Mouse (Mus musculus) A20 (cell line): Measurements from ENCODE around the gene Eps8.

ENCODE experiments used
- DNase-seq: peaks from one replicate; pipeline ENCODE4 v3.0.0-alpha.2; 2011; ENCODE audit warnings: low read depth, low spot score

Gene Eps8

GRCm38 (mm10) chr6:137569071-137569470 is 85.6 kb downstream of the Eps8 start:
- no peak for DNase-seq

GRCm38 (mm10) chr6:137565890-137566289 is 88.8 kb downstream of the Eps8 start:
- DNase-seq: no peak

- DNase-seq: no peak
Observed at GRCm38 (mm10) chr6:137565454-137565853, 89.2 kb downstream of the Eps8 start.

GRCm38 (mm10) chr6:137560358-137560859 is 94.3 kb downstream of the Eps8 start:
- DNase-seq: no peak

GRCm38 (mm10) chr6:137558840-137559239 is 95.8 kb downstream of the Eps8 start:
- DNase-seq: no peak

GRCm38 (mm10) chr6:137557671-137558070 is 97.0 kb downstream of the Eps8 start:
- no peak for DNase-seq

GRCm38 (mm10) chr6:137557159-137557558 is 97.5 kb downstream of the Eps8 start:
- DNase-seq: no peak

- no peak for DNase-seq
Observed at GRCm38 (mm10) chr6:137556636-137557035, 98.0 kb downstream of the Eps8 start.

- DNase-seq: no peak
Observed at GRCm38 (mm10) chr6:137550181-137550580, 104.5 kb downstream of the Eps8 start.

- no peak for DNase-seq
Observed at GRCm38 (mm10) chr6:137548613-137549012, 106.1 kb downstream of the Eps8 start.

GRCm38 (mm10) chr6:137547555-137547954 is 107.1 kb downstream of the Eps8 start:
- no peak for DNase-seq

GRCm38 (mm10) chr6:137546101-137546500 is 108.6 kb downstream of the Eps8 start:
- no peak for DNase-seq

- no peak for DNase-seq
Observed at GRCm38 (mm10) chr6:137545341-137545740, 109.3 kb downstream of the Eps8 start.

GRCm38 (mm10) chr6:137542231-137543152 is 112.2 kb downstream of the Eps8 start:
- no peak for DNase-seq

- no peak for DNase-seq
Observed at GRCm38 (mm10) chr6:137541216-137542176, 113.2 kb downstream of the Eps8 start.

- DNase-seq: no peak
Observed at GRCm38 (mm10) chr6:137540800-137541199, 113.9 kb downstream of the Eps8 start.

- no peak for DNase-seq
Observed at GRCm38 (mm10) chr6:137540346-137540745, 114.3 kb downstream of the Eps8 start.

- no peak for DNase-seq
Observed at GRCm38 (mm10) chr6:137539219-137539618, 115.5 kb downstream of the Eps8 start.

GRCm38 (mm10) chr6:137532758-137533157 is 121.9 kb downstream of the Eps8 start:
- DNase-seq: no peak

- DNase-seq: no peak
Observed at GRCm38 (mm10) chr6:137525769-137526168, 128.9 kb downstream of the Eps8 start.

GRCm38 (mm10) chr6:137520343-137520704 is 134.4 kb downstream of the Eps8 start:
- DNase-seq: no peak
